Mouse (Mus musculus): ENCODE results near the gene Ube3c.

DNA sequence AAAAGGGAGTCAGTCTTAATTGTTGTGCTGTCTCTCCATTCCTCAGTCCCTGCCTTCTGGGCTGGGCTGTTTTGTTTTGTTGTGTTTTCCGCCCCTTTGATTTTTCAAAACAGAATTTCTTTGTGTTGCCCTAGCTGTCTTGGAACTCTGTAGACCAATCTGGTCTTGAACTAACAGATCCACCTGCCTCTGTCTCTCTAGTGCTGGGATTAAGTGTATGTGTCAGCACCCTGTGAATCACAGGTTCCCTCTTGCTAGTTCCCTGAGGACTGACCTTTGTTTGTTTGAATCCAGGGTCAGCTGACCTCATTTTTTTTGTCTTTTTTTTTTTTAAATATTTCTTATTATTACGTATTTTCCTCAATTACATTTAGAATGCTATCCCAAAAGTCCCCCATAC, 60.9 kb downstream of the Ube3c start:
- no peak for TF ChIP-seq CTCF (IDR thresholded peaks at IDR 0.05; ENCODE audit: borderline replicate concordance, insufficient read depth, low read length)
- TF ChIP-seq POLR2A (IDR thresholded peaks at IDR 0.05; ENCODE audit: low read depth, low read length) = no peak
